Mouse (Mus musculus): ENCODE measurements around the gene Ptpro. TPM values are rescaled to one million over a fixed set of nuclear protein-coding genes. Genes with fewer than 3 reads are reported as not detected.
A peak's percentile ranks its signal among the peaks of the same experiment; 100 is the strongest.

Gene Ptpro
- total RNA-seq (2021), result 1 to 10 TPM; 3.5 to 4.1 TPM

DNA sequence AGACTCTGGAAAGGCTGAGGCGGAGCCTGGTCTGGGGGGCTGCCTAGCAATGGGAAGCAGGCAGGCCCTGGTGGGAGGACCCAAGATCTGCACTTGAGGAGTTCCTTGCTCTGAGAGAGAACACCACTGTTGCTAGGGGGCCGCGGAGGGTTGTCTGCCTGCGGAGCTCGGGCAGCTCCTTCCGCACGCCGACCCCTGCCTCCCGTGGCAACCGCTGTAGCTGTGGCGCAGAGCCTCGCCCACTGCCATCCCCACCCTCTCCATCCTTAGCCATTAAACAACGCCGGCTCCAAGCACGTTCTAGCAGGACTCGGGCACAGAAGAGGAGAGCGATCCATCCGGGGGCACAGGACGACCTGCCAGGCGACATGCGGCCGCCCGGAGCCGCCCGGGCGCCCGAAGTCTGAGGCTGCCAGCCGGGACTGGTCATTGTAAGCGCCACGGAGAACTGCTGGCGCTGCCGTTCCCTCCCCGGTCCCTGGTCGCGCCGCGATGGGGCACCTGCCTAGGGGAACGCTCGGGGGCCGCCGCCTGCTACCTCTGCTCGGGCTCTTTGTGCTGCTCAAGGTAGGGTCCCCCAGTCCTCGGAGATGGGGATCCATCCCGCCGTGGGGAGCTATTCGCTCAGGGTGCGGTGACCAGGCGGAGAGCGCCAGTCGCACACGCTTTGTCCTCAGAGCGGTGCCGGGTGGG lies at the start of gene Ptpro:
Gene Ptpro, plus strand, starts transcription at position 126 of the 693 bp plus-strand sequence.
- DNase-seq (ENCODE audit: low spot score), result no peak
- intact Hi-C loops (cut with DNase I), result no loop called here

- DNase-seq (ENCODE audit: low spot score), result no peak
- intact Hi-C loops (cut with DNase I), result no loop called here
Observed at GRCm38 (mm10) chr6:137202661-137203060, 49.5 kb upstream of the Ptpro start.

DNA sequence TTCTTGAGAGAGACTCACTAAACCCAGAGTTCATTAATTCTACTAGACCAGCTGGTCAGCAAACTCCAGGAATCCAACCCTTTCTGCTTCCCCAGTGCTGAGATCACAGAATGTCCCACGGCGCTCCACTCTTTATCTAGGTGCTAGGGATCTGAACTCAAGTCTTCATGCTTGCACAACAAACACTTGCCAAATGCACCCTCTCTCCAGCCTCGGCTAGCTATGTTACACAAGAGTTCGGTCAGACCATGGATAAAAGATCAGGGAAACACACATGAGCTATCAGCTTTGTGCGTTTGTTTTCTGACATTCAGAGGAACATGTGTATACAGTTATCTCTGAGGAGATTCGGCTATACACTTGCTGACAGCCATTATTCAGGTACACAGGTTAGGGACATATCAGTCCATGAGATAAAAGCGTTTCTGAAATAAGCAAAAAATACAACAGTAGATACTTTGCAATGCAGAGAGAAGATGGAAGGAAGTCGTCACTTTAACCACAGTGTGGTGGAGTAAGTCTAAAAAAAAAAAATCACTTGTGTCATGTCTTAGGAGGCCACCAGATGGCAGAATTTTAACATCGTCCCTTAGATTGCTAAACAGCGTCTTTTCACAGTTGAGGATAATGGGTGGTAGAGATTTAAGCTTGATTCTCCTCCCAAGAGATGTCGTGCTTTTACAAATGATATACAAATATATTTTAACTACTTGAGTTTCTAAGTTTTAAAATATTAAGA lies 46.3 kb upstream of the Ptpro start:
- intact Hi-C loops (cut with DNase I), result loop anchor here (1.0 to 5.0 kb wide), 2 partner anchors 191 to 516 kb away; no protein-coding TSS in a partner anchor
- no peak for DNase-seq (ENCODE audit: low spot score)

DNA sequence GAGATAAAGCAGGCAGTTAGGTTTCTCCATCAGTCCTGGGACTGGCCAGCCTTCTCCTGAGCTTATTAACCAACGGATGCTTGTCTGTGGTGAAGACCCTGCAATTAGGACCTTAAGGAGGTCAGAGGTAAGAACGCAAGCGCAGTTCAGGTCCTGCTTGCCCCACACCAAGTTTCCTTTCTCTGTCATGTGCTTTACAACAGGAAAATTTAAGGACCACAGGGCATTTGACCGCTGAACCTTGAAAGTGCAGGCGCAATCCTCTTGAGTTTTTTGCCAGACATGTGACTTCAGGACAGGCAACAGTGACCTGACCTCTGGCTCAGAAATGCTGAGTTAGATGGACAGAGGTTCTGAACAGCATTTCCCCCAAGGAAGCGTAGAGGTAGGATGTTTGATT lies 45.0 kb upstream of the Ptpro start:
- no peak for DNase-seq (ENCODE audit: low spot score)
- intact Hi-C loops (cut with DNase I), result loop anchor here (5.0 kb wide), 1 partner anchor 515 kb away; no protein-coding TSS in a partner anchor

GRCm38 (mm10) chr6:137209992-137210391 lies 42.1 kb upstream of the Ptpro start:
- peak; percentile 4 for DNase-seq (ENCODE audit: low spot score)
- intact Hi-C loops (cut with DNase I), result loop anchor here (5.0 kb wide), 1 partner anchor 512 kb away; no protein-coding TSS in a partner anchor

DNA sequence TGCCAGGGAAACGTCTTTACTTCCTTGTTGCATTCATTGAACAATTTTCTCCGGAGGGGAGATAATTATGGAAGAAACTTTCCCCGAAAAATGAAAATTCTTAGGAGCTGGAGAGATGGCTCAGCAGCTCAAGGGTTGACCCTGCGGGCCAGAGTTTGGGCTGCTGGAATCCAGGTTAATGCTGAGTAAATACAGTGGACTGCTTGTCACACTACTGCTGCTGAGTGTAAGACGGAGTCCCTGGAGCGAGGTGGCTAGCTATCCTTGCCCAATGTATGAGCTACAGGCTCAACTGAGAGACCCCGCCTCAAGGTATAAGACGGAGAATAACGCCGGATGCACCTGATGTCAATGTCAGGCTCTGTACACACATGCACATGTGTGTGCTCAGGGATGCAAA lies 41.1 kb upstream of the Ptpro start:
- DNase-seq (ENCODE audit: low spot score), result no peak
- intact Hi-C loops (cut with DNase I), result no loop called here

DNA sequence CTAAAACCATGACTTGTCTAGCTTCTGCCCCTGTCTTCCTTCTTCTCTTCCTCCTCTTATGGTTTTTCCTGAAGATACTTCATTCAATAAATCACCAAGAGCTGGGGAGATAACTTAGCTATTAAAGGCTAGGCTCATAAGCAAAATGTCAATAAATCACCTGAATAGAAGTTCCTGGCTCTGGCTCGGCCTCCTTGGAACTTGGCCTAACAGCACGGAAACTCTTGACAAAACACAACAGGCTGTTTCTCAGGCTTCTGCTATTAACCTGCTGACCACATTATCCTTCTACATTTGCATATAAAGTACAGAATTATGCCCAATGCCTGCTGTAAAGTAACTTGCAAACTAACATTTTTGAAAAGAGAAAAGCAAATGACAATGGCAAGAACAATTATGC lies 40.7 kb upstream of the Ptpro start:
- no peak for DNase-seq (ENCODE audit: low spot score)
- intact Hi-C loops (cut with DNase I), result no loop called here

GRCm38 (mm10) chr6:137217841-137218463 lies 34.2 kb upstream of the Ptpro start:
- DNase-seq (ENCODE audit: low spot score), result no peak
- intact Hi-C loops (cut with DNase I), result no loop called here

DNA sequence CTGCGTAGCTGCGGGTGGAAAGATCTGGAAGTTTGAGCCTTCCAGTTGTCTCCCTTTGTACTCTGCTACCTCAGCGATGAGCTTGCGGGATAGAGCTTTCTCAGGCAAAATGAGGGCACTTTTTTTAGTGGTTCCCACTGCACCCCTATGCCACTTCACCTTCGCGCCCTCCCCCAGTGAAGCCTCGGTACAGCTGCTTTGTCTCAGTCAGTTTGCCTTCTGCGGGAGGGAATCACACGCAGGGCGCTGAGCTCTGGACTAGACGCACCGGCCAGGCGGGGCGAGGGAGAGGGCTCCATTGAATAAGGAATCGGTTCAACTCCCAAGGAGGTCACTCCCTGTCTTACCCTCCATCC lies 746 bp downstream of the Ptpro start:
- DNase-seq (ENCODE audit: low spot score), result no peak
- intact Hi-C loops (cut with DNase I), result no loop called here

DNA sequence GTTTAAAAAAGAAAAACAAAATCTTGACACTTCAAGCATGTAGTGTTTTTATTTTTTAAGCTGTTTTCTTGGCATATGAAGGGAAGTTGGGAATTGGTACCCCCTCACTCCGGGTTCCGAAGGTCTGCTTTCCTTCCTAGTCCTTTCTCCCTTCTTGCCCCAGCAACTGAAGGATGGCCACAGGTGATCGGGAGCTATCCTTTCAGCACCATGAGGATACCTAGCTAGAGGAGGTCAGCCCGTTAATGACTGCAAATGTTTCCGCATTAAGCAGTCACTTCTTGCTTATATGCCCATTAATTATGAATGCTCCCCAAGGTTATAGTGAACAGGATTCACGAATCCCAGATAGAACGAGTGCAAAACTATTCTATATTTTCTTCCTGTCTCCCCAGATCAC lies 1.3 kb downstream of the Ptpro start:
- intact Hi-C loops (cut with DNase I), result no loop called here
- DNase-seq (ENCODE audit: low spot score), result no peak

DNA sequence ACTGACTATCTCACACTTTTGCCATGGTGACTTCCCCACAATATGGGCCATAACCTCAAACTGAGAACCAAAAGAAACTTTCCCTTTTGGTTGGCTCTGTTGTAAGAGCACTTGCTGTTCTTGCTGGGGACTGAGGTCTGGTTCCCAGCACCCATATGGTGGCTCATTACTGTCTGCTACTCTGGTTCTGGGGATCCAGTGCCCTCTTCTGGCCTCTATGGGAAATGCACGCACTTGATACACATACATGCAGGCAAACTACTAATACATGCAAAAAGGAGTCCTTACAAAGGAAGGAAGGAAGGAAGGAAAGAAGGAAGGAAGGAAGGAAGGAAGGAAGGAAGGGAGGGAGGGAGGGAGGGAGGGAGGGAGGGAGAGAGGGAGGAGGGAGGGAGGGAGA lies 8.9 kb downstream of the Ptpro start:
- DNase-seq (ENCODE audit: low spot score), result no peak
- intact Hi-C loops (cut with DNase I), result no loop called here

- no peak for DNase-seq (ENCODE audit: low spot score)
- intact Hi-C loops (cut with DNase I), result no loop called here
Observed at GRCm38 (mm10) chr6:137262087-137262486, 10.0 kb downstream of the Ptpro start.

- intact Hi-C loops (cut with DNase I), result no loop called here
- DNase-seq (ENCODE audit: low spot score), result no peak
Observed at GRCm38 (mm10) chr6:137268019-137268418, 15.9 kb downstream of the Ptpro start.

- DNase-seq (ENCODE audit: low spot score), result no peak
- intact Hi-C loops (cut with DNase I), result no loop called here
Observed at GRCm38 (mm10) chr6:137268592-137268991, 16.5 kb downstream of the Ptpro start.

- no peak for DNase-seq (ENCODE audit: low spot score)
- intact Hi-C loops (cut with DNase I), result no loop called here
Observed at GRCm38 (mm10) chr6:137272513-137272912, 20.4 kb downstream of the Ptpro start.

DNA sequence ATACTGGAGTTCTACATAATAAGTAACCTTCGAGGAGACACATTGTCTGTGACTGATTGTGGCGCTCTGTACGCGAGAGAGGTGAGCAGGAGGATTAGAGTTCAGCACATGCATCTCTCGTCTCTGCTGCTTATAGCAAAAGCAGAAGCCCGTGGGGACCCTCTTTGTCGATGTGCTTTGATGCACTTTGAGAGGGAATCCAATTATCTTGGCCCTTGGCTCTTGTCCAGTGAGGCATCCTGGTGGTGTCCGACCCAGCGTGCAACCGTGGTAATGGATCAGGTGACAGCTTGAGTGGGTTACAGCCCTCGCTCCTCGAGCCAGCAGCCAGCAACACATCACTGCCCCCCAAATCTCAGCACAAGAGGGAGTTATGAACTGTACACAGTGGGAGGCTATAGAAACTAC lies 25.5 kb downstream of the Ptpro start:
- no peak for DNase-seq (ENCODE audit: low spot score)
- intact Hi-C loops (cut with DNase I), result no loop called here

GRCm38 (mm10) chr6:137279576-137279975 lies 27.5 kb downstream of the Ptpro start:
- DNase-seq (ENCODE audit: low spot score), result no peak
- intact Hi-C loops (cut with DNase I), result no loop called here

- intact Hi-C loops (cut with DNase I), result no loop called here
- no peak for DNase-seq (ENCODE audit: low spot score)
Observed at GRCm38 (mm10) chr6:137281541-137282049, 29.5 kb downstream of the Ptpro start.

GRCm38 (mm10) chr6:137282050-137282449 lies 29.9 kb downstream of the Ptpro start:
- intact Hi-C loops (cut with DNase I), result no loop called here
- no peak for DNase-seq (ENCODE audit: low spot score)

GRCm38 (mm10) chr6:137286376-137286775 lies 34.3 kb downstream of the Ptpro start:
- intact Hi-C loops (cut with DNase I), result no loop called here
- DNase-seq (ENCODE audit: low spot score), result no peak

DNA sequence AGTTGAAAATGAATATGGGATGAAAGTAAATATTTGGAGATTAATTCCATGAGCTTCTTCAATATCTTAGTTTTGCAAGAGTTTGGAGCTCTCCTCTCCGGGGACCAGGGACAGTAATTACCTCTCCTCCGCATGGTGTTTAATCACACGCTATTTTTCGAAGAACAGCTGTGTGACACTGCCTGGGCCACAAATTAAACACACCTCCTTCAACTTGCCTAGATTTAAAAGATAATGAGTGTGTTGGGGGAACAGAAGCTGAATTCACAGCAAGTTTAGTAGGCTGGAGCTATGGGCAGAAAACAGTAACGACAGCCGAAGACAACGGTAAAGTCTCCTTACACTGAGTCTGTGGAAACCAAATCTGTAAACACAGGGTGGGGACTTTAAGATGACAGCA lies 35.7 kb downstream of the Ptpro start:
- intact Hi-C loops (cut with DNase I), result no loop called here
- DNase-seq (ENCODE audit: low spot score), result no peak

Measured in heart, postnatal 25 days (tissue).